Mouse (Mus musculus): ENCODE measurements at regions not wholly inside any gene's neighbourhood (a gene's known extent, or its start where the extent isn't known, plus 50 kb on each side); places are given as distances from the start of the nearest gene placed in this dataset.

DNA sequence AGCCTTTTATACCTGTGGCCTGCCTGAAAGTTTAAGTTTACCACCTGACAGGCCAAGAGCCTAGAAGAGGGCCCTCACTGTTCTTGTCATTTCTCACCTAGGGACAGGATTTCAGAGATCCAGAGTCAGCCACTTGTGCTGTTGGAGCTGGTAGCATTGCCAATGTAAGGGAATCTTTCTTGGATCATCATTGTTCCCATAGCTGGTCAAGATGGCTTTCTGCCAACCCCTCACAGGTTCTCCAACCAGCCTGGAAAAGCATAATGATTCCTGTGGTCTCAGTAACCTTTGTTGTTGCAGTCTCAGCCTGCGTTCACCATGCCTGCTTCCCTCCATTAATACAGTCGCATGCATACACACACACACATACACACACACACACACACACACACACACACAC, 67.1 kb upstream of the Nxpe4 start:
- DNase-seq (ENCODE audit: low read depth, low spot score) = no peak
- Histone ChIP-seq H3K9me3 (replicated peaks; ENCODE audit: insufficient read depth, low read length) (no peaks in the 10 kb centered on the region), H3K79me2 (ENCODE audit: control insufficient read depth, insufficient read depth, low read length, poor library complexity) (no peaks in the 10 kb centered on the region), H3K27me3 (ENCODE audit: control insufficient read depth in 1 of 2, insufficient read depth in 2 of 2, low read length in 2 of 2) (no peaks in the 10 kb centered on the region), H3K9ac (ENCODE audit: control insufficient read depth, low read depth, low read length, poor library complexity, severe bottlenecking) (no peak overlapping the region), H3K4me1 (ENCODE audit: control insufficient read depth in 1 of 2, insufficient read depth in 2 of 2, low read length in 2 of 2) (no peaks in the 10 kb centered on the region), H3K27ac (ENCODE audit: control insufficient read depth, low read depth, low read length) (no peak overlapping the region), H3K36me3 (ENCODE audit: control insufficient read depth in 1 of 2, insufficient read depth in 2 of 2, low read length in 2 of 2) (no peaks in the 10 kb centered on the region), H3K4me3 (ENCODE audit: control insufficient read depth in 1 of 2, insufficient read depth in 1 of 2, low read depth in 2 of 2, low read length in 2 of 2) (no peak overlapping the region)
- no peak for TF ChIP-seq HCFC1 (IDR thresholded peaks at IDR 0.05; ENCODE audit: low read depth, low read length)
- no peak for TF ChIP-seq ETS1 (IDR thresholded peaks at IDR 0.05; ENCODE audit: low read depth, low read length)
- TF ChIP-seq ZKSCAN1 (IDR thresholded peaks at IDR 0.05; ENCODE audit: low read depth, low read length) = no peak
- TF ChIP-seq ZC3H11A (IDR thresholded peaks at IDR 0.05; ENCODE audit: low read depth, low read length) = no peak
- TF ChIP-seq KAT2A (conservative IDR thresholded peaks at IDR 0.05; ENCODE audit: low read depth, low read length) = no peak
- no peak for TF ChIP-seq TAL1 (IDR thresholded peaks at IDR 0.05; ENCODE audit: low read length)
- TF ChIP-seq JUND (IDR thresholded peaks at IDR 0.05; ENCODE audit: low read depth, low read length) = no peak
- no peak for TF ChIP-seq MEF2A (IDR thresholded peaks at IDR 0.05; ENCODE audit: extremely low read depth, insufficient replicate concordance, low read depth, low read length, poor library complexity, severe bottlenecking)
- TF ChIP-seq MAX (IDR thresholded peaks at IDR 0.05; ENCODE audit: low read length) = no peak
- no peak for TF ChIP-seq GATA1 (IDR thresholded peaks at IDR 0.05; ENCODE audit: low read depth, low read length)
- TF ChIP-seq EP300 (IDR thresholded peaks at IDR 0.05; ENCODE audit: low read depth in 1 of 2, low read length in 2 of 2) = no peak
- no peak for TF ChIP-seq MYC (IDR thresholded peaks at IDR 0.05; ENCODE audit: low read depth, low read length)
- TF ChIP-seq RAD21 (IDR thresholded peaks at IDR 0.05; ENCODE audit: low read depth, low read length) = no peak
- TF ChIP-seq ELF1 (IDR thresholded peaks at IDR 0.05; ENCODE audit: low read depth, low read length) = no peak
- TF ChIP-seq MYB (IDR thresholded peaks at IDR 0.05; ENCODE audit: low read depth, low read length) = no peak
- no peak for TF ChIP-seq TBP (IDR thresholded peaks at IDR 0.05; ENCODE audit: low read depth, low read length)
- TF ChIP-seq MXI1 (IDR thresholded peaks at IDR 0.05; ENCODE audit: low read depth, low read length) = no peak
- no peak for TF ChIP-seq USF1 (IDR thresholded peaks at IDR 0.05; ENCODE audit: low read depth, low read length)

DNA sequence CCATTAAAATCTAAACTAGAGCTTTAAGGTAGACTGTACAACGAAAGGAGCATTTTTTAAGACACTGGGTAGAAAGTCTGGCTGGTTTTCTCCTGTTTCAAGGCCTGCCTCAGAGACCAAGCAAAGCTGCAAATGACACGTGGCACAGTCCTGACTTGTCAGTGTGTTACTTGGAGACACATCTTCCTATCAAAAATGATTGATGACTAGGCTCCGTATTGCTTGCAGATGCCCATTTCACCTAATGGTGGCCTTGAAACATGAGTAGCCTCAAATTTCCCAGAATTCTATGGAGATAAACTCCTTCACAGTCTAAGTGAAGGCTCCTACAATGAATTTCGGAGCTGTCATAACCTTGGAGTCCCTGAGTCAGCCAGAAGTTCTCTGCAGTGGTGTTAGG, 62.0 kb upstream of the Nxpe4 start:
- Histone ChIP-seq H3K79me2 (ENCODE audit: control insufficient read depth, insufficient read depth, low read length, poor library complexity) (no peaks in the 10 kb centered on the region), H3K9ac (ENCODE audit: control insufficient read depth, low read depth, low read length, poor library complexity, severe bottlenecking) (no peak overlapping the region), H3K4me3 (ENCODE audit: control insufficient read depth in 1 of 2, insufficient read depth in 1 of 2, low read depth in 2 of 2, low read length in 2 of 2) (no peak overlapping the region), H3K27me3 (ENCODE audit: control insufficient read depth in 1 of 2, insufficient read depth in 2 of 2, low read length in 2 of 2) (no peaks in the 10 kb centered on the region), H3K4me1 (ENCODE audit: control insufficient read depth in 1 of 2, insufficient read depth in 2 of 2, low read length in 2 of 2) (no peaks in the 10 kb centered on the region), H3K9me3 (replicated peaks; ENCODE audit: insufficient read depth, low read length) (no peaks in the 10 kb centered on the region), H3K27ac (ENCODE audit: control insufficient read depth, low read depth, low read length) (no peak overlapping the region), H3K36me3 (ENCODE audit: control insufficient read depth in 1 of 2, insufficient read depth in 2 of 2, low read length in 2 of 2) (no peaks in the 10 kb centered on the region)
- DNase-seq (ENCODE audit: low read depth, low spot score) = no peak
- TF ChIP-seq ZMIZ1 (IDR thresholded peaks at IDR 0.05; ENCODE audit: low read depth, low read length) = no peak
- no peak for TF ChIP-seq MAX (IDR thresholded peaks at IDR 0.05; ENCODE audit: low read length)
- TF ChIP-seq KAT2A (conservative IDR thresholded peaks at IDR 0.05; ENCODE audit: low read depth, low read length) = no peak
- no peak for TF ChIP-seq RAD21 (IDR thresholded peaks at IDR 0.05; ENCODE audit: low read depth, low read length)
- TF ChIP-seq CHD2 (IDR thresholded peaks at IDR 0.05; ENCODE audit: low read length) = no peak
- no peak for TF ChIP-seq MAZ (IDR thresholded peaks at IDR 0.05; ENCODE audit: low read depth, low read length)
- TF ChIP-seq ZNF384 (IDR thresholded peaks at IDR 0.05; ENCODE audit: low read depth, low read length) = no peak
- TF ChIP-seq E2F4 (IDR thresholded peaks at IDR 0.05; ENCODE audit: borderline replicate concordance, low read depth, low read length) = no peak
- TF ChIP-seq SIN3A (IDR thresholded peaks at IDR 0.05; ENCODE audit: low read length) = no peak
